24 mouse cellular contexts compared by ENCODE assay signal in the genomic region with DNA sequence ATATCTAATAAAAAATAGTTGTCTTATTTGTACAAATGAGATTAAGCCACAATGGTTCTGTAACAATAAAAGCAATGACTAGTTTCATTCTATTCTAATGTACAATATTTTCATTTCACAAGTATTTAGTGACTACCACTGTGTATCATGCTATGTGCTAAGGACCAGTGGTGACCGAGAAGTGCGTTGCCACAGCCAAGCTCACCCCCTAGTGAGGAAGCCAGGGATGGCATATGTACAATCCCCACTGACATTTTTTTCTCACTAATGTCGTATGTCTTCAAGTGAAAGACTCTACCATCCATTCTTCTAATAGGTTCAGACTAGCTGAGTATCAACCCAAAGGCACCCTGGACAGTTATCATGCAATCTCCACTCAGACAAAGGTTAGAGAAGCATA.
DNase-seq lines count a peak whose midpoint lies in the region; ATAC-seq and TF ChIP-seq lines count a peak whose summit lies in the region.
"Had no signal": no experiment of that assay in that cellular context is flagged by ENCODE, and none has a peak within 500 bp of the region (broad histone marks: within the 10 kb centered on the region; RNA-seq: fewer than 3 reads in every experiment).

No protein-coding gene starts in this region.

- peak; percentile 25 for TF ChIP-seq CTCF in left cerebral cortex, adult 2 months (IDR thresholded peaks at IDR 0.05)
- peak; percentile 27 to 60; a peak in 3 of 4 replicates for TF ChIP-seq CTCF in CH12.LX (conservative IDR thresholded peaks at IDR 0.05 in 1 of 2, IDR thresholded peaks at IDR 0.05 in 1 of 2; ENCODE audit: low read depth in 2 of 2, low read length in 2 of 2)
- TF ChIP-seq CTCF in Patski (IDR thresholded peaks at IDR 0.05), result peak; percentile 16

- in situ Hi-C loops in CH12.LX (cut with MboI; ENCODE audit: low pct_ligation_motif_present, low pct_unique_long_range_greater_than_20kb, low sequenced_read_pairs), result no loop called here
- in situ Hi-C loops in Patski (cut with MboI; ENCODE audit: low pct_unique_long_range_greater_than_20kb), result no loop called here

- dilution Hi-C loops in CH12.LX (cut with MboI; ENCODE audit: extremely low pct_ligation_motif_present, extremely low pct_unique_long_range_greater_than_20kb, low sequenced_read_pairs), result no loop called here

- peak; percentile 59 for TF ChIP-seq RAD21 in CH12.LX (IDR thresholded peaks at IDR 0.05; ENCODE audit: low read depth, low read length)

- POLR2A ChIA-PET in Patski (lab: Charles Lee), result no interaction called here

- CTCF ChIA-PET in Patski (lab: Charles Lee), result interaction anchor here (1.5 kb wide), 1 partner anchor 32 kb away, joined by 4 read pairs; no protein-coding TSS in a partner anchor

- H3K9ac ChIP-seq in CH12.LX (ENCODE audit: insufficient read depth, low read depth), result no peak overlapping the region
- H3K9ac ChIP-seq: embryonic facial prominence, embryonic 12.5 days; forebrain, embryonic 15.5 days; stomach, embryonic 15.5 days had no signal

- TF ChIP-seq POLR2A in CH12.LX (IDR thresholded peaks at IDR 0.05; ENCODE audit: low read depth, low read length), result no peak

- no peak for TF ChIP-seq EP300 in CH12.LX (IDR thresholded peaks at IDR 0.05; ENCODE audit: low read length)

- H3K4me3 ChIP-seq in heart, embryonic 10.5 days, result no peak overlapping the region
- H3K4me3 ChIP-seq in left cerebral cortex, adult 2 months, result no peak overlapping the region
- no peak overlapping the region for H3K4me3 ChIP-seq in CH12.LX (replicated peaks in 1 of 3; ENCODE audit: low read depth in 2 of 3, low read length in 2 of 3, poor library complexity in 1 of 3)
- H3K4me3 ChIP-seq: embryonic facial prominence, embryonic 12.5 days; forebrain, embryonic 15.5 days; stomach, embryonic 15.5 days had no signal

- WGBS in heart, embryonic 10.5 days, result 73% methylated on average over 3 of the region's 3 CpGs

- peak; percentile 12 for DNase-seq in heart, postnatal 4 days
- no peak for DNase-seq in heart, embryonic 10.5 days (ENCODE audit: low spot score)
- DNase-seq in left cerebral cortex, adult 2 months (ENCODE audit: extremely low spot score in 1 of 2, low spot score in 2 of 2), result no peak
- DNase-seq in left cerebral cortex, postnatal 10 days (ENCODE audit: extremely low spot score in 1 of 2, low spot score in 2 of 2), result no peak
- DNase-seq in CH12.LX (ENCODE audit: extremely low read depth), result peak; percentile 11
- no peak for DNase-seq in Patski (ENCODE audit: low read depth, low spot score)
- DNase-seq in urinary bladder, postnatal 10 days (ENCODE audit: low spot score), result no peak
- DNase-seq: adrenal gland, postnatal 36 days; cerebellum, adult 11-12 months; cerebellum, postnatal 25 days; gastrocnemius, postnatal 36 days; heart, postnatal 10 days; kidney, adult 18-20 months; liver; lung, adult 18-20 months; lung, postnatal 36 days; right cerebral cortex, postnatal 25 days; thymus, adult 2 months had no signal

- no peaks in the 10 kb centered on the region for H3K36me3 ChIP-seq in heart, embryonic 10.5 days
- no peaks in the 10 kb centered on the region for H3K36me3 ChIP-seq in CH12.LX (replicated peaks in 1 of 2; ENCODE audit: control insufficient read depth in 1 of 2, insufficient read depth in 1 of 2, low read length in 1 of 2)
- H3K36me3 ChIP-seq: embryonic facial prominence, embryonic 12.5 days; forebrain, embryonic 15.5 days; G1E; stomach, embryonic 15.5 days had no signal

- H3K79me2 ChIP-seq in CH12.LX (replicated peaks; ENCODE audit: control insufficient read depth, extremely low read depth, insufficient read depth, poor library complexity, severe bottlenecking), result no peaks in the 10 kb centered on the region

- no peaks in the 10 kb centered on the region for H3K9me3 ChIP-seq in heart, embryonic 10.5 days
- no peaks in the 10 kb centered on the region for H3K9me3 ChIP-seq in CH12.LX (replicated peaks; ENCODE audit: low read length)
- H3K9me3 ChIP-seq: embryonic facial prominence, embryonic 12.5 days; forebrain, embryonic 15.5 days; G1E; stomach, embryonic 15.5 days had no signal

- H3K27ac ChIP-seq in heart, embryonic 10.5 days, result no peak overlapping the region
- no peak overlapping the region for H3K27ac ChIP-seq in left cerebral cortex, adult 2 months
- no peak overlapping the region for H3K27ac ChIP-seq in CH12.LX (ENCODE audit: insufficient read depth, low read depth)
- H3K27ac ChIP-seq: embryonic facial prominence, embryonic 12.5 days; forebrain, embryonic 15.5 days; stomach, embryonic 15.5 days had no signal

- intact Hi-C loops in left cerebral cortex, adult 2 months (cut with DNase I), result no loop called here
- intact Hi-C loops in left cerebral cortex, postnatal 10 days (cut with DNase I), result no loop called here

- H3K4me1 ChIP-seq in heart, embryonic 10.5 days, result no peaks in the 10 kb centered on the region
- H3K4me1 ChIP-seq in CH12.LX (ENCODE audit: control insufficient read depth in 1 of 2, insufficient read depth in 2 of 2), result no peaks in the 10 kb centered on the region; a peak in 1 of 4 replicates
- H3K4me1 ChIP-seq: embryonic facial prominence, embryonic 12.5 days; forebrain, embryonic 15.5 days; stomach, embryonic 15.5 days had no signal

- ATAC-seq in Patski, result no peak
- ATAC-seq: forebrain, embryonic 15.5 days; hindbrain, embryonic 16.5 days; midbrain, embryonic 16.5 days had no signal

- H3K4me2 ChIP-seq in CH12.LX (ENCODE audit: insufficient read depth, low read depth, poor library complexity, severe bottlenecking), result no peak overlapping the region
- H3K4me2 ChIP-seq: embryonic facial prominence, embryonic 12.5 days; forebrain, embryonic 15.5 days; stomach, embryonic 15.5 days had no signal

- H3K27me3 ChIP-seq in heart, embryonic 10.5 days (ENCODE audit: insufficient read depth, poor library complexity, severe bottlenecking), result no peaks in the 10 kb centered on the region
- H3K27me3 ChIP-seq in CH12.LX (replicated peaks), result no peaks in the 10 kb centered on the region
- peaks cover 23% of the 10 kb centered on the region for H3K27me3 ChIP-seq in Patski
- H3K27me3 ChIP-seq: embryonic facial prominence, embryonic 12.5 days; forebrain, embryonic 15.5 days; stomach, embryonic 15.5 days had no signal

TF ChIP-seq in CH12.LX, 34 proteins besides CTCF, POLR2A, EP300 and RAD21:
- TF ChIP-seq JUND (conservative IDR thresholded peaks at IDR 0.05; ENCODE audit: low read depth, low read length), result no peak
- TF ChIP-seq ZKSCAN1 (IDR thresholded peaks at IDR 0.05; ENCODE audit: borderline replicate concordance, low read depth, low read length), result no peak
- no peak for TF ChIP-seq TBP (conservative IDR thresholded peaks at IDR 0.05; ENCODE audit: low read depth, low read length)
- peak; percentile 47 for TF ChIP-seq SMC3 (IDR thresholded peaks at IDR 0.05; ENCODE audit: low read depth, low read length)

Comparison
In these comparisons a context has a peak if more than half of its experiments do, and no peak if none do; other contexts are left out.
1. DNase-seq: peak in heart, postnatal 4 days (single experiment) and CH12.LX (single experiment); none in heart, embryonic 10.5 days (single experiment), left cerebral cortex, adult 2 months (0 of 2), left cerebral cortex, postnatal 10 days (0 of 2), Patski (single experiment) and urinary bladder, postnatal 10 days (single experiment).
2. Peak in every context shown above with its lines, with median percentiles within 50 percentile points of each other: CTCF ChIP-seq.